Mouse (Mus musculus): Measurements from ENCODE around the gene H2al1b. TPM values are rescaled to one million over a fixed set of nuclear protein-coding genes. Genes with fewer than 3 reads are reported as not detected.
"Not testable (repeated sequence)": the region's sequence is repeated elsewhere in the genome, so short reads cannot be mapped to it uniquely, and the experiment has no call there.

The H2al1b gene
- polyA plus RNA-seq (2016; fragmentation: Nextera tagmentation; extraction: Ambion mirVana) = not detected in 2 replicates

GRCm38 (mm10) chrX:11302132-11302531 is at the start of gene H2al1b:
Gene H2al1b (plus strand): TSS chrX:11302432.
- H3K36me3 ChIP-seq; H3K9me3 ChIP-seq; H3K4me1 ChIP-seq; H3K4me3 ChIP-seq; H3K4me2 ChIP-seq (replicated peaks); H3K27me3 ChIP-seq; H3K9ac ChIP-seq; ATAC-seq (ENCODE audit: insufficient number of reproducible peaks, insufficient read depth, low FRiP score, low TSS enrichment); H3K27ac ChIP-seq: not testable (repeated sequence)
- WGBS = 96% methylated on average over 1 of the region's 3 CpGs

GRCm38 (mm10) chrX:11254062-11254461 is 48.2 kb upstream of the H2al1b start:
- WGBS = 56% methylated on average over 5 of the region's 5 CpGs
- Histone ChIP-seq H3K4me2 (replicated peaks) (no peak overlapping the region), H3K9me3 (no peaks in the 10 kb centered on the region), H3K4me3 (no peak overlapping the region), H3K36me3 (no peaks in the 10 kb centered on the region), H3K27ac (0 out of 2 replicates have a peak overlapping the region, but pooled peaks have one; percentile 3), H3K27me3 (peaks cover 8% of the 10 kb centered on the region), H3K4me1 (peaks cover 9% of the 10 kb centered on the region; the same call in 1 of the 2 replicates), H3K9ac (no peak overlapping the region)
- ATAC-seq (ENCODE audit: insufficient number of reproducible peaks, insufficient read depth, low FRiP score, low TSS enrichment) = no peak

- no peak overlapping the region for H3K9ac ChIP-seq
- no peak for ATAC-seq (ENCODE audit: insufficient number of reproducible peaks, insufficient read depth, low FRiP score, low TSS enrichment)
- peaks cover 9% of the 10 kb centered on the region; the same call in 1 of the 2 replicates for H3K4me1 ChIP-seq
- no peaks in the 10 kb centered on the region for H3K9me3 ChIP-seq
- H3K27me3 ChIP-seq = peaks cover 5% of the 10 kb centered on the region; the same call in 1 of the 2 replicates
- H3K4me3 ChIP-seq = no peak overlapping the region
- 0 out of 2 replicates have a peak overlapping the region, but pooled peaks have one; percentile 3 for H3K27ac ChIP-seq
- WGBS = 31% methylated on average over 11 of the region's 11 CpGs
- no peaks in the 10 kb centered on the region for H3K36me3 ChIP-seq
- no peak overlapping the region for H3K4me2 ChIP-seq (replicated peaks)
Measured at GRCm38 (mm10) chrX:11254521-11255207, 47.6 kb upstream of the H2al1b start.

GRCm38 (mm10) chrX:11255564-11256360 is 46.5 kb upstream of the H2al1b start:
- no peak overlapping the region for H3K4me3 ChIP-seq
- peaks cover 5% of the 10 kb centered on the region; the same call in 1 of the 2 replicates for H3K27me3 ChIP-seq
- no peak overlapping the region for H3K9ac ChIP-seq
- no peak for ATAC-seq (ENCODE audit: insufficient number of reproducible peaks, insufficient read depth, low FRiP score, low TSS enrichment)
- no peak overlapping the region for H3K4me2 ChIP-seq (replicated peaks)
- WGBS = 38% methylated on average over 8 of the region's 8 CpGs
- H3K4me1 ChIP-seq = peaks cover 9% of the 10 kb centered on the region; the same call in 1 of the 2 replicates
- H3K27ac ChIP-seq = 0 out of 2 replicates have a peak overlapping the region, but pooled peaks have one; percentile 23
- no peaks in the 10 kb centered on the region for H3K9me3 ChIP-seq
- no peaks in the 10 kb centered on the region for H3K36me3 ChIP-seq

- Histone ChIP-seq H3K9ac (no peak overlapping the region), H3K9me3 (no peaks in the 10 kb centered on the region), H3K4me1 (no peaks in the 10 kb centered on the region), H3K36me3 (no peaks in the 10 kb centered on the region), H3K27me3 (peaks cover 7% of the 10 kb centered on the region), H3K4me2 (replicated peaks) (no peak overlapping the region), H3K27ac (no peak overlapping the region), H3K4me3 (no peak overlapping the region)
- 53% methylated on average over 8 of the region's 8 CpGs for WGBS
- no peak for ATAC-seq (ENCODE audit: insufficient number of reproducible peaks, insufficient read depth, low FRiP score, low TSS enrichment)
Measured at GRCm38 (mm10) chrX:11264918-11265317, 37.3 kb upstream of the H2al1b start.

GRCm38 (mm10) chrX:11267791-11268190 is 34.4 kb upstream of the H2al1b start:
- 64% methylated on average over 7 of the region's 7 CpGs for WGBS
- Histone ChIP-seq H3K9ac (no peak overlapping the region), H3K9me3 (no peaks in the 10 kb centered on the region), H3K4me3 (no peak overlapping the region), H3K4me1 (no peaks in the 10 kb centered on the region), H3K4me2 (replicated peaks) (no peak overlapping the region), H3K27me3 (peaks cover 10% of the 10 kb centered on the region; the same call in 1 of the 2 replicates), H3K27ac (no peak overlapping the region), H3K36me3 (no peaks in the 10 kb centered on the region)
- no peak for ATAC-seq (ENCODE audit: insufficient number of reproducible peaks, insufficient read depth, low FRiP score, low TSS enrichment)

GRCm38 (mm10) chrX:11269074-11269473 is 33.2 kb upstream of the H2al1b start:
- 92% methylated on average over 3 of the region's 3 CpGs for WGBS
- no peak for ATAC-seq (ENCODE audit: insufficient number of reproducible peaks, insufficient read depth, low FRiP score, low TSS enrichment)
- Histone ChIP-seq H3K27me3 (peaks cover 10% of the 10 kb centered on the region; the same call in 1 of the 2 replicates), H3K9ac (no peak overlapping the region), H3K27ac (no peak overlapping the region), H3K4me3 (no peak overlapping the region), H3K4me1 (no peaks in the 10 kb centered on the region), H3K36me3 (no peaks in the 10 kb centered on the region), H3K9me3 (no peaks in the 10 kb centered on the region), H3K4me2 (replicated peaks) (no peak overlapping the region)

GRCm38 (mm10) chrX:11273190-11273589 is 29.0 kb upstream of the H2al1b start:
- H3K9me3 ChIP-seq = no peaks in the 10 kb centered on the region
- H3K4me3 ChIP-seq = no peak overlapping the region
- no peak overlapping the region for H3K4me2 ChIP-seq (replicated peaks)
- H3K4me1 ChIP-seq = no peaks in the 10 kb centered on the region
- H3K27ac ChIP-seq = no peak overlapping the region
- no peaks in the 10 kb centered on the region for H3K36me3 ChIP-seq
- no peak overlapping the region for H3K9ac ChIP-seq
- 0 out of 2 replicates have a peak, but pooled peaks cover 3% of the 10 kb centered on the region for H3K27me3 ChIP-seq
- ATAC-seq (ENCODE audit: insufficient number of reproducible peaks, insufficient read depth, low FRiP score, low TSS enrichment) = no peak
- 79% methylated on average over 3 of the region's 3 CpGs for WGBS

GRCm38 (mm10) chrX:11277083-11277482 is 25.1 kb upstream of the H2al1b start:
- Histone ChIP-seq H3K4me1 (no peaks in the 10 kb centered on the region), H3K27ac (no peak overlapping the region), H3K9ac (no peak overlapping the region), H3K4me2 (replicated peaks) (no peak overlapping the region), H3K4me3 (no peak overlapping the region), H3K9me3 (no peaks in the 10 kb centered on the region), H3K27me3 (0 out of 2 replicates have a peak, but pooled peaks cover 3% of the 10 kb centered on the region), H3K36me3 (no peaks in the 10 kb centered on the region)
- WGBS = 82% methylated on average over 6 of the region's 6 CpGs
- no peak for ATAC-seq (ENCODE audit: insufficient number of reproducible peaks, insufficient read depth, low FRiP score, low TSS enrichment)

- no peak overlapping the region for H3K4me2 ChIP-seq (replicated peaks)
- WGBS = 64% methylated on average over 2 of the region's 2 CpGs
- H3K4me3 ChIP-seq = no peak overlapping the region
- H3K9ac ChIP-seq = no peak overlapping the region
- H3K9me3 ChIP-seq = no peaks in the 10 kb centered on the region
- no peak for ATAC-seq (ENCODE audit: insufficient number of reproducible peaks, insufficient read depth, low FRiP score, low TSS enrichment)
- H3K27me3 ChIP-seq = no peaks in the 10 kb centered on the region
- H3K4me1 ChIP-seq = no peaks in the 10 kb centered on the region
- no peak overlapping the region for H3K27ac ChIP-seq
- no peaks in the 10 kb centered on the region for H3K36me3 ChIP-seq
Measured at GRCm38 (mm10) chrX:11280741-11281140, 21.5 kb upstream of the H2al1b start.

- WGBS = 72% methylated on average over 14 of the region's 14 CpGs
Measured at GRCm38 (mm10) chrX:11288306-11288882, 13.8 kb upstream of the H2al1b start.

More at GRCm38 (mm10) chrX:11288306-11288882, 13.8 kb upstream of the H2al1b start:
- H3K27me3 ChIP-seq = peaks cover 8% of the 10 kb centered on the region; the same call in 1 of the 2 replicates
- no peak overlapping the region for H3K4me3 ChIP-seq
- H3K4me2 ChIP-seq (replicated peaks) = no peak overlapping the region
- no peak overlapping the region for H3K9ac ChIP-seq
- ATAC-seq (ENCODE audit: insufficient number of reproducible peaks, insufficient read depth, low FRiP score, low TSS enrichment) = no peak
- no peaks in the 10 kb centered on the region for H3K9me3 ChIP-seq
- H3K36me3 ChIP-seq = no peaks in the 10 kb centered on the region
- no peak overlapping the region for H3K27ac ChIP-seq
- H3K4me1 ChIP-seq = no peaks in the 10 kb centered on the region
